Mouse (Mus musculus): Measurements from ENCODE around the gene Irf2bp1.

Irf2bp1 gene

DNA sequence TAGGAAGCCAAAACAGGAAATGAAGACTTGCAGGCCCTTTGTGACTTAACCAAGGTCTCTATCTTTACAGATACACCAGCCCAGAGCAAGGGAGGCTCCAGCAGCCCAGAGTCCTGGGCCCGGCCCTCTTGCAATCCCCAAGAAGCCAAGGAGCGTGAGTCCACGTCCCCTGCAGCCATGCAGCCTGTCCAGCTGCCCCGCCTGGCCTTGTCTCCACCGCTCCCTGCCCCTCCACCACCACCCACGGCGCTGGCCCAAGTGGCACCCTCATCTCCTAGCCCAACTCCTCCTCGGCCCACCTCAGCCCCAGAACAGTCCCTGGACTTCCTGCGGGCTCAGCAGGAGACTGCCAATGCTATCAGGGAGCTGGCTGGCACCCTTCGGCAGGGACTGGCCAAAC lies 3.4 kb upstream of the Irf2bp1 start:
- DNase-seq (ENCODE audit: low spot score): no peak

DNA sequence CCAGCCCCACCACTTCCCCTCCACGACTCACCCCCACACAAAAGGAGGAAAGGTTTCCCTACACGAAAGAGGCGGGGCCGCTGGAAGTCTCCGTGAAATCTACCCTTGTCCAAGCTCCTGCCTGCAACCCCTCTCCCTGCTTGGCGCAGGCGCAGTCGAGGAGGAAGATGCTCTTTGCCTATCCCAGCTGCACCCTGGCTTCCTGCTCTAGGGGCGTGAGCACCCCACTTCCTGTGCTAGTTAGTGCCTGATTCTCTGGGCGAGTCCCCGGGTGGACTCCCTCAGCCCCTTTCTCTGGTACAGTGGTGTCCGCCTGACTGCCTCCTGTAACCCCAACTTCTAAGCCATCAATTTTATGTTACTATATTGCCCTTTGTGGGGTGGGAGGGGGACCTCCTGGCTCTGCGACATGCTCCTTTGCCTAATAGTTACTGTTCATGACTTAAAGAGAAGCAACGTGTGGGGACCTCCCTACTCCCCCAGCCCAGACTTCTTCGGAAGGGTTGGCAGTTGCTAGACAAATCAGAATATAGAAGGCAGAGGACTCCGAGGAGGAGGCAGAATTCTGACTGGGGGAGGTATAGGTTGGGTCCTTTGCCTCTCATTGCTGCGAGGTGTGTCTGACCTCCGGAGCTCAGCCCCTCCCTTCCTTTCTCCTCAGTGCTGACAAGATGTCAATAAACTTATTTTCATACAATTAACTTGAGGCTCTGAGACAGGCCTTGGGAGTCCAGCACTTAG lies 2.6 kb upstream of the Irf2bp1 start:
- DNase-seq (ENCODE audit: low spot score): no peak

DNA sequence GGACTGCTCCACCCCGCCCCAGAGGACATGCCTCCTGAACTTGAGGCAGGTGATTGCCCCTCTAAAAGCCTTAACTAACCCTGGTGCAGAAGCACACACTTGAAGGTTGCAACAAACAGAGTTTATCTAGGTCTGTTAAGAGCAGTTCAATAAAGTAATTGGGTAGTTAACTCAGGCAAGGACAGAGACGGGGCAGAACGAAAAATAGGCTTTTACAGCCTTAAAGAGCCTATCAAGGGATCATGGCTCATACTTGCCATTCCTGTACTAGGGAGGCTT lies 2.1 kb upstream of the Irf2bp1 start:
- no peak for DNase-seq (ENCODE audit: low spot score)

DNA sequence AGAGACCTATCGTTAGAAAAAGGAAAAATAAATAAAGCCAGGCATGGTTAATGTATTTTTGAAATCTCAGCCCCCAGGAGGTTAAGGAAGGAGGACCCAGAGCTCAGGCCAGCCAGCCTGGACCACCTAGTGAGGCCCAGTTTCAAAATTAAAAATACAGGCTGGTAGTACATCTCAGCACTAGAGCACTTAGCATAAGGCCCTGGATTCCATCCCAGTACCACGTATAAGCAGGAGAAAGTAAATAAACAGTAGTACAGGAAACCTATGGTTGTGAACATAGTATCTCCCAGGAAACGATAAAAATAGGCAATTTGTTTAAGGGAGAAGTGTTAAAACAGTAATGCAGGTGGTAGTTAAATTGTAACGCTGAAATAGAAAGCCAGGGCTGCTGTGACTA lies 1.7 kb upstream of the Irf2bp1 start:
- DNase-seq (ENCODE audit: low spot score): no peak

DNA sequence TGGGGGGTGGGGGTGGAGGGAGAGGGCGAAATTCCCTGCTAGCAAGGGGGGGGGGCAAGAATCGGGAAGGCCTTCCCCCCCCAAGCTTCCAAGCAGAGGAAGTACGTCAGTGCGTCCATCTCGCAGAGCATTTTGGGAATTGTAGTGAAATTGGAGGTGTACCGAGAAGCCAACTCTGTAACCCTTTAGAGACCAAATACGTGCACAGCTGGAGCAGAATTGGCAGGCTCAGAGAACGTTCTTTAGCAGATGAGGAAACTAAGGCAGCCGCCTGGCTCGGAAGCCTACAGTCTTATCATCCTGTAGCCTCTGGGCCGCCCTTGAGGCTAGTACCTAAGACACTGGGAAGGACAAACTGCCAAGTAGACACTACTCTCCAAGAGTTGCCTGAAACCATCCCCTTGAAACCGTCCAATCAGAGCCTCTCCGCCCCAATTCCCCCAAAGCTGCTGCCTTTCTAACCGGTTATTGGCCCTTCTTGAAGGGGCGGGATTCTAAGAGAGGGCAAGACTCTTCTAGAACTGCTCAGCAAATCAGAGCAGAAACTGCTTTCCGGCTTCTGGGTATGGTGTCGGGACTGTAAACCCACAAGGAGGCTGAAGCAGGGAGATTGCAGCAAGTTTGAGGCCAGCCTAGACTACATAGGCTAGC lies 871 bp upstream of the Irf2bp1 start:
- peak; percentile 68 for DNase-seq (ENCODE audit: low spot score)

DNA sequence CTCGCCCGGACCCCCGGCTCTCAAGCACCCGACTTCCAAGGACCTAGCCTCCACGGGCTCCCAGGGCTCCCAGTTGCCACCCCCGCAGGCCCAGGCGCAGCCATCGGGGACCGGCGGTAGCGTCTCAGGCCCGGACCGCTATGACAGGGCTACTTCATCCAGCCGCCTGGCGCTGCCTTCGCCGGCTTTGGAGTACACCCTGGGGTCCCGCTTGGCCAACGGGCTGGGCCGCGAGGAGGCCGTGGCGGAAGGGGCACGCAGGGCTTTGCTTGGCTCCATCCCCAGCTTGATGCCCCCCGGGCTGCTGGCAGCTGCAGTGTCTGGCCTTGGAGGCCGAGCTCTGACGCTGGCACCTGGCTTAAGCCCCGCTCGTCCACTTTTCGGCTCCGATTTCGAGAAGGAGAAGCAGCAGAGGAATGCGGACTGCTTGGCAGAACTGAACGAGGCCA lies 811 bp downstream of the Irf2bp1 start:
- DNase-seq (ENCODE audit: low spot score): no peak

DNA sequence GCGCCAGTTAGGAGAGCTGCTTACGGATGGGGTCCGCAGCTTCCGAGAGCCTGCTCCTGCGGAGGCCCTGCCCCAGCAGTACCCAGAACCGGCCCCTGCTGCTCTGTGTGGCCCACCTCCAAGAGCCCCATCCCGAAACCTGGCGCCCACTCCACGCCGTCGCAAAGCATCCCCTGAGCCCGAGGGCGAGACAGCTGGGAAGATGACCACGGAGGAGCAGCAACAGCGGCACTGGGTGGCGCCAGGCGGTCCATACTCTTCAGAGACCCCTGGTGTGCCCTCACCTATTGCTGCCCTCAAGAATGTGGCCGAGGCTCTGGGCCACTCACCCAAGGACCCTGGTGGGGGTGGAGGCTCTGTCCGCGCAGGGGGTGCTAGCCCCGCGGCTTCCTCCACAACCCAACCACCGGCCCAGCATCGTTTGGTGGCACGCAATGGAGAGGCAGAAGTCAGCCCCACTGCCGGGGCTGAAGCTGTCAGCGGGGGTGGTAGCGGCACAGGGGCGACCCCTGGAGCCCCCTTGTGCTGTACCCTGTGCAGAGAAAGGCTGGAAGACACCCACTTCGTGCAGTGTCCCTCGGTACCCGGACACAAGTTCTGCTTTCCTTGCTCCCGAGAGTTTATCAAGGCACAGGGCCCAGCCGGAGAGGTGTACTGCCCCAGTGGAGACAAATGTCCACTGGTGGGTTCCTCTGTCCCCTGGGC lies 1.7 kb downstream of the Irf2bp1 start:
- DNase-seq (ENCODE audit: low spot score): no peak

DNA sequence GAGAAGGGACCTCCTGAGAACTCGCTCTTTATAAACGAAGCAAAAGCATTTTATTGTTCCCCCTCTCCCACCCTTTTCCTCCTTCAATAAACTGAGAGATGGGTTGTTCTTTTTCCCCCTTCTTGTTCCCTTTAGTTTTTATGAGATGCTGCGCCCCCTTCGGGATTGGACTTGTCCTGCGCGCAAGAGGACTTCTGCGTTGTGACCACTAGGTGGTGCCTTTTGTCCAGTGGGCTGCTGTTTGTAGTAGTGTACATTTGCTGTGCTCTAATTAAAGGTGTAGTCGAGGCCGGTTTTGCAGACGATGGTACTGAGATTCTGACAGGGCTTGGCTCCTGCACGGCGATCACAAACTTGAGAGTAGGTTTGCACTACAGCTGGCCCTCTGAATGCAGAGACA lies 2.6 kb downstream of the Irf2bp1 start:
- peak; percentile 58 for DNase-seq (ENCODE audit: low spot score)

DNA sequence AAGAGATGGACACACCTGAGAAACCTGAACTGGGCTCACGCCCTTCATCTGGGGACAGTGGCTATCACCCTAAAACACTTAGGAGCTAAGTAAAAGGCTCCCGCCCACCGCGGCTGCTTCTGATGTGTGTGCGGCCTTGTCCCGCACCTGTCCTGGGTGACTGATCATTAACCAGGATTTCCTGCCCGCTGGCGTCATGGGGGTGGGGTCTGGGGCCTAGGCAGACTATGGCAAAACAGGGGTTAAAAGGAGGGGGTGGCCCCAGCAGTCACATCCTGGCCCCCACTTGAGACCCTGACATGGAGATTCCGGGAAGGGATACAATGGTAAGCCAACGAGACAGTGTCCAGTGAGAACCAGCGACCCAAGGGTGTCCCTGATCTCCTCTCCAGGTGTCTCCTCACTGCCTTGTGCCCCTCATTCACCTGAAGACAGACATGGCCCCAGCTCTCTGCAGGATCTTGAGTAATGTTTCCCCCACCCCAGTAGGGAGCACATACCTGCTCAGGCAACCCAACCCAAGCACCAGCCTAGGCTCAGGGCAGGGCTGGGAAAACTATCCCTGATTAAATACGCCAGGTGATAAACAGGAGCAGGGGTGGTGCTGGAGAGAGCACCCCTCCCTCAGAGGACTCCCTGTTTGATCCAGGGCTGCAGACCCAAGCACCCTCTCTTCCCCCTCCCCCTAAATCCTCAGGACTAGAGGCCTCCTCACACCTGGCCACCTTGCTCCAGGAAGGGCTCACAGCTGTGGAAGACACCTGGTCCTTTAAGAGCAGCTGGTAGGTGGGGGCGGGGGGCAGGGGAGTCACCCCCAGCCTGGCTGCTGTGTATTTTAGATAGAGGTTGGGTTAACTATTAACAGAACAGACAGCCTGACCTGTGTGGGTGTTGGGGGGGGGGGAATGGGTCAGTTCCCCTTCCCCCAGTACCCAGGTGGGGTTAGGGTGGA lies 3.5 kb downstream of the Irf2bp1 start:
- no peak for DNase-seq (ENCODE audit: low spot score)

DNA sequence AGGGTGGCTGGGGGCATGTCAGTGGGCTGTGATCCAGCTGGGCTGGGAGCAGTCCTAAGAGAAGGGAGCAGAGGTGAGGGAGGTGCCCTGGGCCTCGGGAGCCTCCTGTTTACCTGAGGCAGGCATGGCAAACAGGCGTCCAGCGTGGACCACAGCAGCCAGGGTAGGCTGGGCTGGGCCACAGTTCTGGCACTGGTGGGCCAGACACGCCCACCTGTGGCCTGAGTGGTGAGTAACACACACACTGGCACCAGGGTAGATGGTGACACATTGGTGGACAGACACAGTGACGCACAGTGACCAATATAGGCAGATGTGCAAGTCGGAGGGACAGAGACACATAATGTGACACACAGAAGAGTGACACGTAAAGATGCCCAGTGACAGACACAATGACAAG lies 6.7 kb downstream of the Irf2bp1 start:
- DNase-seq (ENCODE audit: low spot score): no peak

DNA sequence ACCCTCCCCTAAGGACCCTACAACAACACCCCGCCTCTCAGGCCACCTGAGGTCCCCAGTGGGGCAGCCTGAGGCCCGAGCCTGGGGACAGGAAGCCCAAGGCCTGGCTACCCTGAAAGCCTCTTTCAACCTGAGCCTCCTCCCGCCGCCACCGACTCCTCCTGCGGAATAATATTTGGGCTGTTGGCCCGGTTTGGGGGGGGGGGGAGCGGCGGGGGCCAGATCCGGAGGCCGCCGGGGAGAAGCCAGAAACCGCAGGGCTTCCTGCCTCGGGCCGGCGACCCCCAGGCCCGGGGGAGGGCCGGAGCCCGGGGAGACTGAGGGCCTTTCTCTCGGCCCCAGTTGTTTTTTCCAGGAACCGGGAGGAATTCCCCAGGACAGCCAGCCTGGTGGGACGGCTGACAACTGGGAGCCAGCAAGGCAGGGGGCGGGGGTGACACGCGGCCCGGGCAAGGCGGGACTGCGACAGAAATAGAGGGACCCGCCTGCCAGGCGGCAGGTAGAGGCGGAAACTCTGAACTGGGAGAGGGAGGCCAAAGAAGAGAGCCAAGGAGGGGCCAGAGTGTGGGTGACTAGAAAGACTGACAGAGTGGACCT lies 8.3 kb downstream of the Irf2bp1 start:
- no peak for DNase-seq (ENCODE audit: low spot score)

DNA sequence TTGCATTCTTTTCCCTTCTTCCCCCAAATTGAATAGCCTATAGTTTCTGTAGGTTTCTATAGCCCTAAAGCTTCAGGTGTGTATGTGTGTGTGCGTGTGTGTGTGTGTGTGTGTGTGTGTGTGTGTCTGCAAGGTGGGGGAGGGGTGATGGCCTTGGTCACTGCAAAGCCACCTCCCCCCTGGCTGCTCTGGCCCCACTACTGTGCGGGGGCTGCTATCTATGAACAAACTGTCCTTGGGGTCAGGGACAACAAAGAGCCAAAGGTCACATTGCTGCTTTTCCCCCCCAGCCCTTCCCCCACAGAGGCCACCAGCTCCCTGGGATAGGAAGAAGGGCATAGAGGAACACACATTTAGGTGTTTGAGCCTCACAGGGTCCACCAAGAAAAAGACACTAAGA lies 9.0 kb downstream of the Irf2bp1 start:
- DNase-seq (ENCODE audit: low spot score): no peak

DNA sequence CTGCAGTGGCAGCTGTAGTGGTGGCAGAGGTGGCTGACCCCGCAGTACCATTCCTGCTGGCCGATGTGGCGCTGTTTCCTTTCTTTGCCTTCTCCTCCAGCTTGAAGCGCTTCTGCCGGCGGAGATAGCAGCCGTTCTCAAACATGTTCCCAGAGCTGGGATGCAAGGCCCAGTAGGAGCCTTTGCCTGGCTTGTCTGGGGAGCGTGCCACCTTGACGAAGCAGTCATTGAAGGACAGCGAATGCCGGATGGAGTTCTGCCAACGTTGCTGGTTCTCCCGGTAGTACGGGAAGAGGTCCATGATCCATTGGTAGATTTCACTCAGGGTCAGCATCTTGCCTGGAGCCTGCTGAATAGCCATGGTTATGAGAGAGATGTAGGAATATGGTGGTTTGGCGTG lies 10.6 kb downstream of the Irf2bp1 start:
- DNase-seq (ENCODE audit: low spot score): no peak

DNA sequence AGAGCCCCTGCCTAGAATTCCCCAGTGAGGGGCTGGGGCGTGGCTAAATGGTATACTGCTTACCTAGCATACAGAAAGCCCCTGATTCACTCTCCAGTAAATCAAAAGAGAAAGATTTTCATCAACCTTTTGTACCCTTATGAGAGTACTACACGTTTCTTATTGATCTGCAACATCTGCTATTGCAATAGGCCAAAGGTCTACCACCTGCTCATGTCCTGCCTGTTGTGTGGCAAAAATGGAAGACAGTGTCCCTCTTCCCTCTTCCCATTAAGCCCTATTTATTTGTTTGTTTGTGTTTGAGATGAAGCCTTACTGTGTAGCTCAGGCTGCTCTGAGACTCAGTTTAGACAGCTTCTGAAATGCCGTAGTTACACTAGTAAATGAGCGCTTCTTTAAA lies 12.2 kb downstream of the Irf2bp1 start:
- no peak for DNase-seq (ENCODE audit: low spot score)

DNA sequence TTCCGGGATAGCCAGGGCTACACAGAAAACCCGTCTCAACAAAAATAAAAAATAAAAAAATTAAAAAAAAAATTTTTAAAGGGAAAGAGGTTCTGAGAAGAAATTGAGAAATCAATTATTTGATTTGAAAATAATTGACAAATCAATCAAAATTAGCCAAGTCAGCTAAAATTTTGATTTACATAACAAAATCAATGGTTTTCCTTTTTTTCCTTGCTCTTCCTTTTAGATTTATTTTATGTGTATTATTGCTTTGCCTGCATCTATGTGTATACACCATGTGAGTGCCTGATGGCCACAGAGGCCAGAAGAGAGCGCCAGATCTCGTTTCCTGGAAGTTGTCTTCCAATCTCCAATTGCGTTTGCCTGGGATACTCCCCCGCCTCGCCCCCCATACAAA lies 14.1 kb downstream of the Irf2bp1 start:
- no peak for DNase-seq (ENCODE audit: low spot score)

DNA sequence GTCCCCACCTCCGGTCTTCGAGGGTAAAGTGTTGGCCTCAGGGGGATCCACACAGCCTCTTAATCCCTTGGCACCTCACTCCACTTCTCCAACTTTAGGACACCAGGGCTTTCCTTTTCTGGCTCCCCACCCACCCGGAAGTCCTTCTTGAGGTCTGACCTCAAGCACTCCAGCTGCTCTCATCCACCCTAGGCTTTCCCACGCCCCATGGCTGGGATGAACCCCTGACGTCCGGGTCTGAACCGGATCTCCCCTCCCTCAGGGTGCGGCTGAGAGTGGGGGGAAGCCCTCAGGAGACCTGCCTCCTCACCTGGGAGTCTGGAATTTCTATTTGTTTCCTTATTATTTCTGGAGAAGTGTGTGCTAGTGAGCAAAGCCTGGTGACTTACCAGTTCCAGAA lies 17.2 kb downstream of the Irf2bp1 start:
- DNase-seq (ENCODE audit: low spot score): no peak

DNA sequence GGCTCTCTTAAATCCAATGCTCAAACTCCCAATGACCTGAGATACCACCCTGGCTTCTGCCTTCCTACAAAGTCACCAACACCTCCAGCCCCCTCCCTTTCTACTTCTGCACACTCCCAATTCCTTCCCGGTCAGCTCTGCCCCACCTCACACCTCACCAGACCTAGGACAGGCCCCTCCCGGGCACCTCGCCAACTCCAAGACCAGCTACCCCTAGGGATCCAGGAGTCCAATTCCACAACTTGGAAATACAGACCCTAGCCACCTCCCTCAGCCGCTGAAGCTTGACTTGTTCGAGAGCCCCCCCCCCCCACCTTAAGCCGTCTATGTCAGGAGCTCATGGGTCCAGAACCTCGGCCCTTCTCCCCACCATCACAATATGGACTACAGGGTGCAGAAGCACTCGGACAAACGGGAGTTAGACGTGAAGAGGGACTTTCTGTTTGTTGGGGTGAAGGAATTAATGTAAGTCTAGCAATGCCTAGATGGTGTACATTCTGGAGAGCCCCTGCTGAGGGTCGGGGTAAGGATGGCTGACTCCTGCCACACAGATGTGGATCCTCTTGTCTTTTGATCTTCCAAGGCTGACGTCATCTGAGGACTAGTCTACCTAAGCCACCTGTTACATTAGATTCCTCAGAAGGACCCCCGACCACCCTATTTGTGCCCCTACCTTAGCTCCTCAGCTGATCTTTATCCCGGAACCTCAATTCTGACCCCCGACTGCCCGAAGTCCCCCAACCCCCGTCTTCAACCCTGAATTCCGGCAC lies 18.5 kb downstream of the Irf2bp1 start:
- no peak for DNase-seq (ENCODE audit: low spot score)

DNA sequence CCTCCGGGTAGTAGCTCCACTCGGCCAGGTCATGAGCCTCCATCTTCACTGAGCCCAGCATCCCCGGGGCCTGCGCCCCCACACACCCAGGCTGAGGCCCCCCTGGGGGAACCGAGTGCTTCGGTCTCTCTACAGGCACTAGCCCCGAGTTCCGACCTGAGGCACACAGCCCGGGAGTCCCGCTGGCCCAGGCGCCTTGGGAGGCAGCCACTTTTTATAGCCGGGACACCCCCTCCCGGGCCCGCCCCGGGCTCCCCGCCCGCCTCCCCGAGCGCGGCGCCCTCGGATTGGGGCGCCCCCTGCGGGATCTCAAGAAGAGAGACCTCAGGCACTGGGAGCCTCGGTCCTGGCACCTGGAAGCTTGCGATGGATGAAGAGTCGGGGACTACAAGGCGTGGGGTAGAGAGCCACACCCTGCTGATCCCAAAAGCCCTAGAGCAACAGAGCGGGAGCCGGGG lies 19.5 kb downstream of the Irf2bp1 start, which contains the start of gene Foxa3:
Gene Foxa3 (minus strand): TSS at position 182 of the 458 bp plus-strand sequence.
- DNase-seq (ENCODE audit: low spot score): peak; percentile 48

DNA sequence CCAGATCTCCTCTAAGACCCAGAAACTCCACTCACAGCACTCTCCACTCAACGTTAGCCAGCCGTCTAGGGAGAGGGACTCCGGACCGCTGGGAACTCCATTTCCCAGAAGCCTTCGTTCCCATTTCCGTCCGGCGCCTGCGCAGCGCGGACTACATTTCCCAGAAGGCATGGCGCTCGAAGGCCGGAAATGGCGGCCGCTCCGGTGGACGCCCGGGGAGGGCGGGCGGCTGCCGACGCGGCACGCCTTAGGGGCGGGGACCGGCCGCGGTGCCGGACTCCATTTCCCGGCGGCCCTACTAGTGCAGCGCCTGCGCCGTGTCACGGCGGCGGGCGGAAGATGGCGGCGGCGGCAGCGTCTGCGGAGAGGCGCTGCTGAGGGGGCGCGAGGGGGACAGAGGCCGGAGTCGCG lies 20.3 kb downstream of the Irf2bp1 start, which contains the start of gene Sympk:
Gene Sympk (plus strand): TSS at position 282 of the 411 bp plus-strand sequence.
- peak; percentile 94 for DNase-seq (ENCODE audit: low spot score)

DNA sequence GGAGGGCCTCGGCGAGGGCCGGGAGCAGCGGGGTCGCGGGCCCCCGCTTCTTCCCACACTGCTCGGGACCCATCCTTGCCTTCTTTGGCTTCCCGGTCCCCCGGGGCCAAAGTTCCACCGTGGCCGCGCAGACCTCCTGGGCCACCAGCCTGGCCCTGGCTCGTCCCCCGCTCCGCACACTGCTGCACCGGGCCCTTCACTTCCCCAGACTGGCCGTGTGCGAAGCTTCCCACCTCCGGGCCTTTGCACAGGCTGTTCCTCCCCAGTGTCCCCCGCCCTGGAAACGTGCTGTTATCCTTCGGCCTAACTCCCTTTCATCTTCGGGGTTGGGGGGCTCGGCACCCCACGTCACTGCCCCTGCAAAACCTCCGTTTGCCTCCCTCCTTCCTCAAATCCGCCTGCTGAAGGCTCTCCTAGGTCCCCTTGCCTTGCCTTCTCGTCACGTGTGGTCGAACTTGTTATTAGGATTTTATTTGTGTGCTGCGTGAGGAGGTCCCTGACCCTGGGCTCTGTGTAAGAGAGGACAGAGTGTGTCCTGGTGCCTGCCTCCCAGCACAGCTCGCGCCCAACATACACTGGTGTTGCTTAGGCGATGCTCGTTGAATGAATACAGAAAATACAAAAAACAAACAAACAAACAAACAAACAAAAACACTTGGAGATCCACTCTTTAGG lies 20.9 kb downstream of the Irf2bp1 start:
- no peak for DNase-seq (ENCODE audit: low spot score)

Data from ovary, adult 18-20 months (tissue).